Mouse (Mus musculus) adrenal gland, adult 2 months (tissue): ENCODE results near the gene Myt1l. TPM values are rescaled to one million over a fixed set of nuclear protein-coding genes. Genes with fewer than 3 reads are reported as not detected.
A peak's percentile ranks its signal among the peaks of the same experiment; 100 is the strongest.

Experiments
- DNase-seq: peaks from one replicate; pipeline ENCODE4 v3.0.0; 2021
- long read RNA-seq: library from polyadenylated mRNA; stranded (forward); transcript quantifications from one replicate; pipeline ENCODE4 v2.0.0, GENCODE M21; 2021
- polyA plus RNA-seq: library from polyadenylated mRNA; depleted of rRNA; stranded (reverse); fragments of >200 nt; gene quantifications from 2 replicates; pipeline ENCODE4 v1.2.3, GENCODE M21; 2012; rRNA removed
- total RNA-seq, 2 experiments: library from RNA; stranded (reverse); gene quantifications; 2 replicates each; pipeline ENCODE4 v1.2.3; 2021

The Myt1l gene
- total RNA-seq (1 to 10 TPM; 2.0 to 2.7 TPM), polyA plus RNA-seq (0.21 and 0.37 TPM in 2 replicates)
- long read RNA-seq, full-length matches to known transcripts, result 1 of 1 reads
- long read RNA-seq, partial matches to known transcripts, result 0 of 1 reads
- long read RNA-seq, other reads (novel, unspliced or antisense), result 0 of 1 reads

GRCm38 (mm10) chr12:29528031-29528771 is at the start of gene Myt1l:
Gene Myt1l (plus strand): TSS chr12:29528384.
- no peak for DNase-seq

GRCm38 (mm10) chr12:29486424-29487035 is 41.7 kb upstream of the Myt1l start:
- DNase-seq, result no peak

- DNase-seq, result no peak
These were observed 1.9 kb upstream of the Myt1l start for GRCm38 (mm10) chr12:29526236-29526644.

GRCm38 (mm10) chr12:29527048-29527761 is 979 bp upstream of the Myt1l start:
- peak; percentile 19 for DNase-seq

- peak; percentile 26 for DNase-seq
These were observed 2.1 kb downstream of the Myt1l start for GRCm38 (mm10) chr12:29530241-29530725.

GRCm38 (mm10) chr12:29530823-29531222 is 2.6 kb downstream of the Myt1l start:
- no peak for DNase-seq

- no peak for DNase-seq
These were observed 5.1 kb downstream of the Myt1l start for GRCm38 (mm10) chr12:29533071-29533876.

- no peak for DNase-seq
These were observed 6.1 kb downstream of the Myt1l start for GRCm38 (mm10) chr12:29534326-29534725.

- no peak for DNase-seq
These were observed 6.6 kb downstream of the Myt1l start for GRCm38 (mm10) chr12:29534761-29535300.

GRCm38 (mm10) chr12:29537916-29538315 is 9.7 kb downstream of the Myt1l start:
- no peak for DNase-seq

- no peak for DNase-seq
These were observed 10.3 kb downstream of the Myt1l start for GRCm38 (mm10) chr12:29538456-29538855.

GRCm38 (mm10) chr12:29539106-29539505 is 10.9 kb downstream of the Myt1l start:
- no peak for DNase-seq

GRCm38 (mm10) chr12:29540741-29541140 is 12.6 kb downstream of the Myt1l start:
- no peak for DNase-seq

GRCm38 (mm10) chr12:29546073-29546472 is 17.9 kb downstream of the Myt1l start:
- DNase-seq, result no peak

- no peak for DNase-seq
These were observed 18.9 kb downstream of the Myt1l start for GRCm38 (mm10) chr12:29547112-29547511.

GRCm38 (mm10) chr12:29547755-29548154 is 19.6 kb downstream of the Myt1l start:
- DNase-seq, result no peak

- no peak for DNase-seq
These were observed 25.0 kb downstream of the Myt1l start for GRCm38 (mm10) chr12:29553138-29553537.

- DNase-seq, result no peak
These were observed 27.5 kb downstream of the Myt1l start for GRCm38 (mm10) chr12:29555718-29556117.

- DNase-seq, result no peak
These were observed 28.2 kb downstream of the Myt1l start for GRCm38 (mm10) chr12:29556408-29556807.

GRCm38 (mm10) chr12:29556901-29557300 is 28.7 kb downstream of the Myt1l start:
- DNase-seq, result no peak

- no peak for DNase-seq
These were observed 31.6 kb downstream of the Myt1l start for GRCm38 (mm10) chr12:29559769-29560168.
